Mouse (Mus musculus) heart, embryonic 13.5 days (tissue): ENCODE results near the gene Atxn1. TPM values are rescaled to one million over a fixed set of nuclear protein-coding genes. Genes with fewer than 3 reads are reported as not detected.

ENCODE experiments used
- ATAC-seq: fragments of 200-750 bp; cut with Nextera tagmentation; 2 replicates; pipeline ENCODE4 v1.8.0; 2017; ENCODE audit warnings: moderate TSS enrichment; ENCODE audit not compliant: insufficient number of reproducible peaks, low FRiP score, low TSS enrichment; ENCODE audit errors: extremely low read depth
- H3K27ac ChIP-seq: fragments of 300-500 bp; sonication (generic); replicated peaks from 2 replicates; pipeline ENCODE4 v1.5.1; 2015; ENCODE audit warnings: moderate library complexity, mild to moderate bottlenecking, inconsistent platforms
- H3K27me3 ChIP-seq: fragments of 300-500 bp; sonication (generic); replicated peaks from 2 replicates; pipeline ENCODE4 v1.6.1; 2015; ENCODE audit warnings: mild to moderate bottlenecking, inconsistent platforms
- H3K36me3 ChIP-seq: fragments of 300-500 bp; sonication (generic); 2 replicates; pipeline ENCODE4 v1.6.1; 2015; ENCODE audit warnings: mild to moderate bottlenecking, inconsistent platforms
- H3K4me1 ChIP-seq: fragments of 300-500 bp; sonication (generic); 2 replicates; pipeline ENCODE4 v1.6.1; 2015; ENCODE audit warnings: inconsistent platforms
- H3K4me2 ChIP-seq: fragments of 300-500 bp; sonication (generic); 2 replicates; pipeline ENCODE4 v1.6.1; 2015; ENCODE audit warnings: inconsistent platforms, mild to moderate bottlenecking, moderate library complexity
- H3K4me3 ChIP-seq: fragments of 300-500 bp; sonication (generic); 2 replicates; pipeline ENCODE4 v1.5.1; 2015; ENCODE audit warnings: moderate library complexity, mild to moderate bottlenecking, inconsistent platforms
- H3K9ac ChIP-seq: fragments of 300-500 bp; sonication (generic); 2 replicates; pipeline ENCODE4 v1.6.1; 2015; ENCODE audit warnings: inconsistent platforms, mild to moderate bottlenecking, moderate library complexity
- H3K9me3 ChIP-seq: fragments of 300-500 bp; sonication (generic); 2 replicates; pipeline ENCODE4 v1.6.1; 2016; ENCODE audit warnings: inconsistent platforms
- WGBS: fragments of 180-500 bp; shearing (Covaris S2); methylation state at CpG from one replicate; pipeline ENCODE4 v1.1.7; 2015; ENCODE audit warnings: mixed read lengths; 5-methylcytosine and 5-hydroxymethylcytosine counted together
- polyA plus RNA-seq: library from polyadenylated mRNA; unstranded; fragments of >200 nt; fragmentation: Nextera tagmentation; extraction: Ambion mirVana; gene quantifications from 2 replicates; pipeline ENCODE4 v1.2.1, GENCODE M21; 2015

The Atxn1 gene
- polyA plus RNA-seq, 1 experiment from 2014 or later, result 5.8 TPM

DNA sequence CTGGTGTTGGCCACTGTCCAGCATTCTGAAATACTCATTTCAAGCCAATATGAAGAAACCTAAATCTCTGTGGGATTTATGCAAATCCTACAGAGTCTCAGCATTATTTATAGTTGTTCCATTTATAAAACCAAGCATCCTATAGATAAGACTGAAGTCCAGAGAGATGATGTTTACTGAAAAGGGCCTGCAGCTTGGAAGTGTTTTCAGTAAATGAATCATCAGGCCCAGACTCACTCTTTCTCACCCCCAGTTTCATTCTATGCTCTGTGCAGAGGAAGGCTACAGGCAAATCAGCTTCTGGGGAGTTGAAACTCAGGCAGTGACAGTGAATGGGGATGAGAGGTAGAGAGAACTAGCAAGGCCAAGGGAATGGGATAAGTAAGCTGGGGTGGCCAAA lies 373.9 kb downstream of the Atxn1 start:
- no peak overlapping the region for H3K4me2 ChIP-seq
- no peak overlapping the region for H3K27ac ChIP-seq
- peaks cover 17% of the 10 kb centered on the region for H3K4me1 ChIP-seq
- H3K9ac ChIP-seq, result no peak overlapping the region
- no peak overlapping the region for H3K4me3 ChIP-seq
- no peaks in the 10 kb centered on the region for H3K9me3 ChIP-seq
- H3K36me3 ChIP-seq, result no peaks in the 10 kb centered on the region
- ATAC-seq, result no peak
- no peaks in the 10 kb centered on the region for H3K27me3 ChIP-seq

- Histone ChIP-seq H3K36me3 (0 out of 2 replicates have a peak, but pooled peaks cover 6% of the 10 kb centered on the region), H3K9me3 (no peaks in the 10 kb centered on the region), H3K4me3 (no peak overlapping the region), H3K27me3 (no peaks in the 10 kb centered on the region), H3K9ac (no peak overlapping the region), H3K4me1 (peaks cover 3% of the 10 kb centered on the region), H3K4me2 (no peak overlapping the region), H3K27ac (no peak overlapping the region)
- 87% methylated on average over 5 of the region's 5 CpGs for WGBS
- ATAC-seq, result no peak
These were observed 381.7 kb downstream of the Atxn1 start for GRCm38 (mm10) chr13:45583061-45583460.

- Histone ChIP-seq H3K27me3 (no peaks in the 10 kb centered on the region), H3K9ac (no peak overlapping the region), H3K9me3 (no peaks in the 10 kb centered on the region), H3K27ac (no peak overlapping the region), H3K4me2 (no peak overlapping the region), H3K4me1 (peaks cover 10% of the 10 kb centered on the region), H3K4me3 (no peak overlapping the region), H3K36me3 (0 out of 2 replicates have a peak, but pooled peaks cover 6% of the 10 kb centered on the region)
- WGBS, result 82% methylated on average over 12 of the region's 12 CpGs
- no peak for ATAC-seq
These were observed 382.5 kb downstream of the Atxn1 start for GRCm38 (mm10) chr13:45582294-45582693.

DNA sequence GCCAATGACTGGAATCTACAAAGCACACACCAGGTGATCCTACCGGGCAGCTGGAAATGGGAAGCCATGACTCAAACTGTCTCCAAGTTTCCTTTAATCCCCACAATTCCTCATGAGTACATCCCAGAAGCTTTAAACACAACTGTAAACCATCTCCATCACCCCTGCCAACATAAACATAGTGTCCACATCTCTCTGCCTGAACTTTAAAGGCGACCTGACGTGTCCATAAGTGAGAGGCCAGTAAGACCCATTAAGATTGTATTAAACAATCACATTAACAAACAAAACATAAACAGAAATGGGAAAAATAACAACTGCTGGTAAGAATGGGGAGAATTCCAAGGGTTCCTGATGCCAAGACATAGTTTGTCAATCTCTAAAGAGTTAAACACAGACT lies 385.1 kb downstream of the Atxn1 start:
- Histone ChIP-seq H3K27me3 (no peaks in the 10 kb centered on the region), H3K4me1 (peaks cover 33% of the 10 kb centered on the region), H3K36me3 (0 out of 2 replicates have a peak, but pooled peaks cover 6% of the 10 kb centered on the region), H3K9me3 (no peaks in the 10 kb centered on the region), H3K4me2 (no peak overlapping the region), H3K9ac (no peak overlapping the region), H3K27ac (no peak overlapping the region), H3K4me3 (no peak overlapping the region)
- 75% methylated on average over 3 of the region's 3 CpGs for WGBS
- ATAC-seq, result no peak

DNA sequence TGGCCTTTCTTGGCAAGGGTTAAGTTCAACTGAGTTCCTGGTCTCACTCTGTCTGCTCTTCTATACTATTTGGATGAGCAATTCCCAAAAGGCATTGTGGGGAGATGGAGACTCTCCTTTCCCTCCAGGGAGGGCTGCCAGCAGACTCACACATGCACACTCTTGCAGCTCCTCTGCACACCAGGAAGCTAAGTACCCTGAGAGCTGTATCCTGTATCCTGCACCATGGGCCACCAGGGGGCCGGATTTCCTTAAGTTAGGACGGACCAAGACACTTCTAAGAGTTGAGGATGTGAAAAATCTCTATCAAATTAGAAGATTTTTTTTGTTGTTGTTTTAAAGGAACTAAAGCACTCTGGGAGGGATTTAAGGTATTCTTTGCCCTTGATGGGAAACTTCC lies 387.0 kb downstream of the Atxn1 start:
- Histone ChIP-seq H3K27me3 (no peaks in the 10 kb centered on the region), H3K9me3 (no peaks in the 10 kb centered on the region), H3K4me2 (no peak overlapping the region), H3K27ac (peak overlapping the region; percentile 89; the same call in 1 of the 2 replicates), H3K9ac (no peak overlapping the region), H3K4me3 (no peak overlapping the region), H3K36me3 (0 out of 2 replicates have a peak, but pooled peaks cover 6% of the 10 kb centered on the region), H3K4me1 (peaks cover 40% of the 10 kb centered on the region)
- no peak for ATAC-seq
- WGBS, result 30% methylated on average over 2 of the region's 2 CpGs

DNA sequence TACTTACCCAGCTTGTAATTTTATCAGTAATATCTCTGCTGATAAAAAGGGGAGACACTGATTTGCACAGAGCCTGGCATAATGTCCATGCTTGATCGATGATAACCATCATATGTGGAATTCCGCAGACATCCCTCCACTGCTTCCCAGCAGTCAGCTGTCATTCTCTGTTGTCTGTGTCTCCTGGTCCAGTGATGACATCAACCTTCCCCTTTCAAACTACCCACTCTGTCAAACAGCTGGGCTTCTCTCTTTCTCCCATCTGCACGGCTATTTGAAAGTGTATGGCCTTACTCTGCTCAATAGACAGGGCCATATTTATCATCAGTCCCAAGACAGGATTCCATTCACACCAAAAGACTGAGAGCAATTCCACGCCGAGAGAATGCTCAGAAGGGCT lies 387.4 kb downstream of the Atxn1 start:
- Histone ChIP-seq H3K27ac (peak overlapping the region; percentile 89; the same call in 1 of the 2 replicates), H3K9me3 (no peaks in the 10 kb centered on the region), H3K36me3 (0 out of 2 replicates have a peak, but pooled peaks cover 6% of the 10 kb centered on the region), H3K27me3 (no peaks in the 10 kb centered on the region), H3K4me3 (no peak overlapping the region), H3K4me2 (no peak overlapping the region), H3K9ac (no peak overlapping the region), H3K4me1 (peaks cover 45% of the 10 kb centered on the region)
- no peak for ATAC-seq
- WGBS, result 44% methylated on average over 5 of the region's 5 CpGs

- Histone ChIP-seq H3K4me1 (peaks cover 54% of the 10 kb centered on the region), H3K9ac (peak overlapping the region; percentile 47; the same call in 1 of the 2 replicates), H3K36me3 (0 out of 2 replicates have a peak, but pooled peaks cover 1% of the 10 kb centered on the region), H3K27me3 (no peaks in the 10 kb centered on the region), H3K27ac (peak overlapping the region; percentile 89), H3K4me2 (peak overlapping the region; percentile 20; the same call in 1 of the 2 replicates), H3K4me3 (no peak overlapping the region), H3K9me3 (no peaks in the 10 kb centered on the region)
- WGBS, result 47% methylated on average over 4 of the region's 4 CpGs
- ATAC-seq, result no peak
These were observed 388.6 kb downstream of the Atxn1 start for GRCm38 (mm10) chr13:45576185-45576584.

DNA sequence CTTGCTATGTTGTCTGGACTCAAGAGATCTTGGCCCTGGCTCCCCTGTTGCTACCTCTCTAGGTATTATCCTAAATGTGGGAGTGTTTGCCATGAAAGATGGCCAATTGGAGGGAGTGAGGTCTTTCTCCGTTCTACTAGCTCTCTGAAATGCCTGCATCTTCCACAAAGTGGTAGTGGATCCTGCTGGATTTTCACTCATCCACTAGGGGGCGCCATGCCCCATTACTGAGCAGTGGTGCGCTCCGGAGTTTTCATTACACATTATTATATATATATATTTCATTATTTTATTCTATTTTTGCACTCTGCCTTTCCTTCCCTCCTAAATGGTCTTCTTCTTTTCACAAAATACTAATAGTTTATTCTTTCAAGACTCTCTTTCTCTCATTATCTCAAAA lies 392.0 kb downstream of the Atxn1 start:
- 27% methylated on average over 4 of the region's 4 CpGs for WGBS
- H3K27me3 ChIP-seq, result no peaks in the 10 kb centered on the region
- no peak overlapping the region for H3K27ac ChIP-seq
- peaks cover 5% of the 10 kb centered on the region for H3K36me3 ChIP-seq
- ATAC-seq, result no peak
- peaks cover 55% of the 10 kb centered on the region for H3K4me1 ChIP-seq
- no peak overlapping the region for H3K9ac ChIP-seq
- no peak overlapping the region for H3K4me3 ChIP-seq
- H3K9me3 ChIP-seq, result no peaks in the 10 kb centered on the region
- H3K4me2 ChIP-seq, result no peak overlapping the region

DNA sequence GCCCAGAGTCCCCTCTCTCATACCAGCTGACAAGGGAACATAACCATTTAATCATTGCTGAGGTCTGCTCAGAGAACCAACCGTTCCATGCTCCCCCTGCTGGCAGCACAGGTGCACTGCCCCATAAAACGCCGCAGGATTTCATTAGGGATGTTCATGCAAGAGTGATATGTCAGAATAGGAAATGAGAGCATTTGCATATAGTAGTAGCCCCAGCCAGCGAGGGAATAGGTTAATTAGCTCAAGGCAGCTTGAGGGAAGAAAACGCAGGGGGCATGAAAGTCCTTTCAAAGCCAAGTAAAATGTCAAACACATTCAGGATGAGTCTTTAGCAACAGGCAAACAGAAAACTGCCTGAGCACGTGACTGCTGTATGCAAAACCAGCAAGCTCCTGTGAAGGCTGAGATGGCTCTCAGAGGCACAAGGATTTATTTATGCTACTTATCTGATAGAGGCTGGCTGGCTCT lies 393.0 kb downstream of the Atxn1 start:
- H3K4me2 ChIP-seq, result peak overlapping the region; percentile 62
- peak overlapping the region; percentile 21 for H3K4me3 ChIP-seq
- H3K27me3 ChIP-seq, result no peaks in the 10 kb centered on the region
- peaks cover 14% of the 10 kb centered on the region for H3K36me3 ChIP-seq
- H3K27ac ChIP-seq, result 0 out of 2 replicates have a peak overlapping the region, but pooled peaks have one; percentile 5
- H3K9me3 ChIP-seq, result no peaks in the 10 kb centered on the region
- ATAC-seq, result no peak
- 3% methylated on average over 6 of the region's 6 CpGs for WGBS
- peaks cover 46% of the 10 kb centered on the region for H3K4me1 ChIP-seq
- peak overlapping the region; percentile 41; the same call in 1 of the 2 replicates for H3K9ac ChIP-seq

GRCm38 (mm10) chr13:45569932-45570331 lies 394.9 kb downstream of the Atxn1 start:
- peaks cover 29% of the 10 kb centered on the region for H3K36me3 ChIP-seq
- H3K9ac ChIP-seq, result no peak overlapping the region; the same call in 1 of the 2 replicates
- WGBS, result 54% methylated on average over 7 of the region's 7 CpGs
- H3K9me3 ChIP-seq, result no peaks in the 10 kb centered on the region
- H3K27ac ChIP-seq, result no peak overlapping the region
- H3K4me3 ChIP-seq, result no peak overlapping the region
- H3K4me1 ChIP-seq, result peaks cover 33% of the 10 kb centered on the region
- ATAC-seq, result no peak
- H3K27me3 ChIP-seq, result no peaks in the 10 kb centered on the region
- H3K4me2 ChIP-seq, result no peak overlapping the region

DNA sequence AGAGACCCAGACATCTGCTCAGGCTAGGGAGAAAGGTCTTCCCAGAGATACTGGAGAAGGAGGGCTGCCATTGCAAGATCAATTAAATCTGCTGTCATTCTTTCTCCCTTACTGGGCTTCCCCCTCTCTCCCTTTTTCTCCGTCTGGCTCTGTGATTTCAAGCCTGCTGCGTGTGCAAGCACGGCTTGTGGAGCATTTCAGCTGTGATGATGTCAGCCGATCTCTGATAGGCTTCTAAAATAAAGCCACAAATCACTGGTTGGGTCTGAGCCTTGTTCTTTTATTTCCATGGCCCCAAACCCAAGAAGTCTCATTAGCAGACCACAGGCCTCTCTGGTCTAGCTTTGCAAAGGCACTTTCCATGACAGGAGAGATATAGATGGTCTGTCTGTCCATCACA lies 399.9 kb downstream of the Atxn1 start:
- peaks cover 29% of the 10 kb centered on the region for H3K36me3 ChIP-seq
- H3K9me3 ChIP-seq, result no peaks in the 10 kb centered on the region
- WGBS, result 52% methylated on average over 4 of the region's 4 CpGs
- no peak overlapping the region for H3K4me3 ChIP-seq
- no peak for ATAC-seq
- peaks cover 38% of the 10 kb centered on the region for H3K4me1 ChIP-seq
- H3K4me2 ChIP-seq, result no peak overlapping the region
- no peak overlapping the region for H3K27ac ChIP-seq
- H3K9ac ChIP-seq, result no peak overlapping the region
- H3K27me3 ChIP-seq, result no peaks in the 10 kb centered on the region

GRCm38 (mm10) chr13:45562011-45562410 lies 402.8 kb downstream of the Atxn1 start:
- Histone ChIP-seq H3K9ac (peak overlapping the region; percentile 73), H3K4me3 (peak overlapping the region; percentile 32), H3K27ac (peak overlapping the region; percentile 90), H3K36me3 (peaks cover 21% of the 10 kb centered on the region), H3K4me2 (peak overlapping the region; percentile 66), H3K27me3 (no peaks in the 10 kb centered on the region), H3K9me3 (no peaks in the 10 kb centered on the region), H3K4me1 (peaks cover 50% of the 10 kb centered on the region)
- WGBS, result 44% methylated on average over 9 of the region's 9 CpGs
- no peak for ATAC-seq
